Mouse (Mus musculus) retina, postnatal 7 days (tissue): ENCODE measurements around the gene Gypa.

Experiments used
- DNase-seq: peaks from one replicate; pipeline ENCODE4 v3.0.0-alpha.2; 2012; ENCODE audit warnings: low read depth, low spot score

Gene Gypa

DNA sequence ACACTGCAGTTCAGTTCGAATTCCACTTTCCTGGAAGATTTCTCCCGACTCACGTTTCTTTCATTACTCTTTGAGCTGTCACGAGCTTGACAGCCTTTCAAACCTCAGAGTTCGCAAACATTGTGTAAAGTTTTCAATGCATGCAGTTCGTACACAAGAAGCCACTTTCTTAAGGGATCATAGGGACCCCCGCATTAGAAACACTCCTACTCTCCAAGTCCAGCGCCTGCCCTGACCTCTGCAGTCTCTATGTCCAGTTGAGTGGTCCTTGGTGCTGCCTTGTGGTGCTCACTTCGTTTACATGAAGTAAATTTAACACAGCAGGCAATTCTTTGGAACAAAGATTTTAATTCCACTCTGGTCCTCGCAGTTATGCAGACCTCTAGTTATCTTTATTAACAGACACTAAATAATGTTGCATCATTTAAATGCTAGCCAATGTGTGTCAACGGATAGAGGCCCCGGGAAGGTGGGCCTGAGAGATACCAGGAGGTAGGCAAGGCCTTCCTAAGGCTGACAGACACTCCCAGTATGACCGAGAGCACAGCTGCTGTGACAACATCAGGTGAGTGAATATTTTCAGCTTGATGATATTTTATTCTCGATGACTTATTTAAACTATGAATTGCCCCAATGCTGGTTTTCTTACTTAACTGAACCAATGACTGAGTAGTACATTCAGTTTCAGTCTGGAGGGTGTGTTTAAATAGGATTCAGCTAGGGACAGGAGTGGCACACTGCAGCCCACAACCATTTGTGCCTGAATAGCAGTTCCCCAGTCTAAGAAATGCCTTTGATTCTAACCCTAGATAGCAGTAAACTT is at the start of gene Gypa:
TSS of gene Gypa (plus strand) at position 259 of the 823 bp plus-strand sequence.
- no peak for DNase-seq

- DNase-seq: no peak
These were observed 49.0 kb upstream of the Gypa start for GRCm38 (mm10) chr8:80444534-80445072.

DNA sequence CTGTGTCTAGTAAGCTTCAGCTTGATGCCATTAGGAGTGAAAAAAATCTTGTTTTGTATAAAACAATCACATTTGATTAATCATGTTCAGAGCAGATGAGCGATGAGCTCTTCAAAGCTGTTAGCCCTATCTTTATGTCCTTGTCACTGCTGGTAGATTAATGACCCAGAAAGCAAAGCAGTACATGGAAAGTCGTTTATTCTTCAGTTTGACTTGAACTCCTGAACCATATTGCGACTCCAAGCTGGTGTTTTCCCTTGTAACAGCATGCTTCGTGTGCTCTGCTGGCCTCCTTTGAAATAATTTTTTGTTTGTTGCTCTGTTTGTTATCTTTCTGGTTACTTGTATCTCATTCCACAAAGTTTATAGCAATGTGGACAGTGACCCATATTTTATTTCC is 46.4 kb upstream of the Gypa start:
- no peak for DNase-seq

DNA sequence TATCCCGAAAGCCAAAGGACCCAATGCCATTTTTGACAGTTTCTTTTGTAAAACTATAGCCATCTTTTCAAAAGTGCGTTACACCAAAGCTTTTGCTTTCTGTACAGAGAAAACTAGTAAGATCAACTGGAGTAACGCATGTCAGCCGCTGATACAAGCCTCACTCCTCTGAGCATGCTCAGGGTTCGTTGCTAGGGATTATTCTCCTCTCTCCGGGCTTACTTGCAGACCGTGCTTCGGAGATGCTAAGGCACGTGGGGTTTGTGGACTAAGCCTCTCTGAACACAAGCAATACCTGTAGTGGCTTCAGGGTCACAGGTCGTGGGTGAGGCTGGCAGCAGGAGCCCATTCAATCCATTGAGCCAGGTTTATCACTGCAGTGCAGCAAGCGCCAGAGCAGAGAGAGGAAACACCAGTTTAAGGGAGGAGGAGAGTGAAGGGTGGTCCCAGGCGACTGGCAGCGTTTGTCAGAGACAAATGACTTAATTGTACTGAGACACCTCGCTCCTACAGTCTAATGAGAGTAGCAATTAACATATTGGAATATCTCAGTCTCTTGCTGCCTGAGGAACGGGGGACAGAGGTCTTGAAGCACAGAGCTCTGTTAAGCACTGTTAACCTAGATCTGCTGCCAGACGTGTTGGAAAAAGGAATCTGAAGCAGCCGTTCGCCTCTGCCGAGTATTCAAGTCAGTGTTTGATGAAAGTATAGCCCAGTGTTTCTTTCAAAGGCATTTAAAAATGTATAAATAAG is 41.5 kb upstream of the Gypa start:
- DNase-seq: no peak

- no peak for DNase-seq
These were observed 30.1 kb upstream of the Gypa start for GRCm38 (mm10) chr8:80463450-80463917.

DNA sequence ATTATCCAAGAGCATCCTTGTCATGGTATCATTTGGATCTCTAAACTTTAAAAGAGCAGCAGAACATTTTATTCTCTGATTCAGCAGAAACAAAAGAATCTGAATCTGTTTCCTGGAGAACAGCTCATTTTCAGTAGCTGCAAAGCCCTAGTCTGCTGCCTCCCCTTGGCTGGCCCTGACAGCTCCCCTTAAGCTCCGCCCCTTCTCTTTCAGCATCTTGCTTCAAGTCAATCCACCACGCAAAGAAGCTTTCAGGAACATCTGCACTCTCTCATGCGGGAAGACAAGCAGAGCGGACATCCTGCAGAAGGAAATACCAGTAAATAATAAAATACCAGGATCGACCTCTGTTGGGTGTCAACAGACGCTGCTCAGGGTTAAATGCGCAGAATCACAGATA is 18.6 kb upstream of the Gypa start:
- no peak for DNase-seq

- DNase-seq: no peak
These were observed 15.4 kb upstream of the Gypa start for GRCm38 (mm10) chr8:80478156-80478555.

DNA sequence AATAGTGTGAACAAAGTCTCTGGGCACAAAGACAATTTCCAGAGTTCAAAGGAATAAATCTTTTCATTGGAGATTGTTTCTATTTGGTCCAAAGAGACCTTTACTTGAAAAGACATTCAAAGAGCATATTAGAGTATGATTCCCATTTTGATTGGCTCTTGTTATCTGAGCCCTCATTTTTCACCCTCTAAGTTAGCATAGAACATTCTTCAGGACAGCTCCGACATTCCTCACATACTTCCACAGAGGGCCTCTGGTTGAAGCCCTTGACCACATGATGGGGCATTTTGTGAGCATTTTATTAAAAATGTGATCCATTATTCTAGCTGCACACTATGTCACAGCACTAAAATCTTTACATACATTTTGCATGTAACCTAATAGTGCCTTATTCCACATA is 14.5 kb upstream of the Gypa start:
- no peak for DNase-seq

DNA sequence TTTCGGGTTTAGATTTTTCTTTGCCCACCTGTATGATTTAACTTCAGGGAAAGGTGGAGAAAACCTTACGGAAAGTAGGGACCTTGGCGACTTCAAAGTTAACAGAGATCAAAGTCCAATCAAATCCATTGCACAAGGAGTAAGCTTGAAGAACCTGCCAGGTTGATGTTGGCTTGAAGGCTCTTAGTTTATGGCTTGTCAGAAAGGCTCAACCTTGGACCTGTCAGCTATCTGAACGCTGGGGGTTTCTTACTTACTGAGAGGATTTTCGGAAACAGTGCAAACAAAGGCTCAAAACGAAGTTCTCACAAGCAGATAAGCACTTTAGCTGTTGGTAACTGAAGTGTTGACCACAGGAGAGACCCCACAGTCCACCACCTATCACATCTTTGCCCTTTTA is 11.4 kb upstream of the Gypa start:
- no peak for DNase-seq

GRCm38 (mm10) chr8:80482822-80483774 is 10.5 kb upstream of the Gypa start:
- DNase-seq: peak; percentile 9

DNA sequence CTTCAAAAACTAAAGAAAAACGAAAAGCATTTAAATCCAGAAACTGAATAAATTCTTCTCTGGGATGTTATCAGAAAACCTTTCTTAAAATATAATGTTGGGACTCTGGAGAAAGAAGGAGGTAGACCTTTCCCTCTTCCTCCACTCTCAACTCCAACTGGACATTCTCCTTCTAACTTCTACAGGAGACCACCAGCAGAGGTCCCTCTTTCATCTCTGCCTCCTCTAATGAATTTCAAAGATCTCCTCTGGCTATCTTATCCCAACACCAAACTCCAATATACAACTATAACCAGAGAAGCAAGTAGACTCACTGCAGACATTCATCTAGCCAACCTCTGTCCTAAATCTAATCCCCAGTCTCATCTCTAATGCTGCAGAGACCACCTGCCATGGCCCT is 2.0 kb upstream of the Gypa start:
- DNase-seq: no peak

GRCm38 (mm10) chr8:80492987-80493441 is 567 bp upstream of the Gypa start:
- DNase-seq: peak; percentile 46

GRCm38 (mm10) chr8:80494346-80494660 is 722 bp downstream of the Gypa start:
- no peak for DNase-seq

DNA sequence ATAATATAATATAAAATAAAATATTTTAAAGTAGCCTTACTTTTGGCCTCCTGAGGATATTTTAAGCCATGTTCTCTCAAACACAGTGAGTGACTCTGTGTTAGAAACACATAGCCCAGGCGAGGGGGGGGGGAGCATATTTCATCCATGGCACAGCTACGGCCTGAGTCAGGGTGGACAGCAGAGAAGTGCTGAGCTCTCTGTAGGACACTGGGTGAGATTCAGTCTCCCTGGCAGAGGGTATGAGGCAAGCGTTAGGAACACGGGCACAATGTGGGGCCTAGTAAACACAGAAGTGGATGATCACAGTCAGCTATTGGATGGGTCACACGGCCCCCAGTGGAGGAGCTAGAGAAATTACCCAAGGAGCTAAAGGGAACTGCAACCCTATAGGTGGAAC is 1.2 kb downstream of the Gypa start:
- no peak for DNase-seq

DNA sequence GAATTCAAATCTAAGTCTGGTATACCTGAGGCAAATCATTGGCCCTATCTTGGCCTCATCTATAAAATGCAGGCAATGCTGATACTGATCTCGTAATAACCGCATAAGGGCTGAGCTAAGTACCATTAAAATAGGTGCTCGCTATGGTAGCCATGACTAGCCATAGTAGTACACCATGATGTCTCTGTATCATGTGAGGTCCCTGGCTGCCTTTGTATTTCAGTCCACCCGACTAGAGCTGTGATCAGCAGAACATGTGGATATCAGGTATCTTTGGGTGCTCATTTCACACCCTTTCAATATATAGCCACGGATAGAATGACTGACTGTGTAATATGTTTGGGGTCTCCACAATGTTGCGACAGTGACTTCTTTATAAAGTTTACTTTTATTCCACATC is 1.9 kb downstream of the Gypa start:
- no peak for DNase-seq

GRCm38 (mm10) chr8:80497323-80497722 is 3.7 kb downstream of the Gypa start:
- no peak for DNase-seq

DNA sequence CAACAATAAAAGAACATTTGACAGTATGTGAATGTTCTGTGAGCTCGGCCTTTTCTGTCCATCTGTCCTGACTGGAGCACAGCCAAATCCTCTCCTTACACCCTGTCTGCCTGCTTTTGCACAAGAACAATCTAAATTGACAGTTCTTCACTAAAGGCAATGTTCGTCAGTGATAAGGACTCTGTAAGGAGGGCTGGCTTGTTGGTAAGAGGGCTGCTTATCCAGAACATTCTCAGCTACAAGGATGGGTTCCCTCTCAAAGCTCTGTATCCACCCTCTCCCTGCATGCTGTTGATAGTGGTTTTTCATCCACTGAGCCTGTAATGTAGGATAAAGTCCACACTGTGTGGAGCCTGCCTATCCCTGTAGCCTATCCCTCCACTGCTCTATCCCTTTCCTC is 6.7 kb downstream of the Gypa start:
- no peak for DNase-seq

DNA sequence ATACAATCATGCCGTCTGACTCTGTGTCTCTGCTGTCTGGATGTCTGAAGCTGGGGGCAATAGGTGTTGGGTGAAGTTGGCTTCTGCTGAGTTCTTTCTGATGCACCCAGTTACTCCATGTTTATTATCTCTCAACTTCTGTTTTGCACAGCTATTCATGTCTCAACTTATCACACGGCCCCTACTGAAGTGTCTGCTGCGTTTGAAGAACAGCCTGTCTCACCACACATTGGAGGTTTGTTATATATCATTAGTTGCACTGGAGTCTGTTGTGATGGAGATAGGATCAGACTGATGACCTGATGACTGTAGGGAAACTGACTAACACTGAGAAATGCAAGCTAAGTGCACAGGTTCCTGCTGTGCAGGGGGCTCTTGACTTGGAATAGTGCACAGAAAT is 7.2 kb downstream of the Gypa start:
- DNase-seq: no peak

- DNase-seq: no peak
These were observed 7.7 kb downstream of the Gypa start for GRCm38 (mm10) chr8:80501283-80501682.

- no peak for DNase-seq
These were observed 33.1 kb downstream of the Gypa start for GRCm38 (mm10) chr8:80526382-80527355.
